Mouse (Mus musculus) forebrain, embryonic 14.5 days (tissue): ENCODE results near the gene Ube2d1. TPM values are rescaled to one million over a fixed set of nuclear protein-coding genes. Genes with fewer than 3 reads are reported as not detected.

Experiments used
- ATAC-seq: fragments of 200-750 bp; cut with Nextera tagmentation; 2 replicates; pipeline ENCODE4 v1.8.0; 2017; ENCODE audit warnings: mild to moderate bottlenecking, moderate library complexity
- DNase-seq: peaks from one replicate; pipeline ENCODE4 v3.0.0-alpha.2; 2015; ENCODE audit warnings: low spot score
- H3K27ac ChIP-seq: fragments of 300-500 bp; sonication (generic); 2 replicates; pipeline ENCODE4 v1.5.1; 2014; ENCODE audit warnings: low read depth, mild to moderate bottlenecking, control low read depth, low read length, moderate library complexity
- H3K27me3 ChIP-seq: fragments of 300-500 bp; sonication (generic); replicated peaks from 2 replicates; pipeline ENCODE4 v1.6.1; 2014; ENCODE audit warnings: low read length, control low read depth, mixed read lengths; ENCODE audit not compliant: control insufficient read depth, insufficient read depth
- H3K36me3 ChIP-seq: fragments of 300-500 bp; sonication (generic); 2 replicates; pipeline ENCODE4 v1.6.1; 2014; ENCODE audit warnings: low read length, control low read depth; ENCODE audit not compliant: control insufficient read depth, insufficient read depth
- H3K4me1 ChIP-seq: fragments of 300-500 bp; sonication (generic); 2 replicates; pipeline ENCODE4 v1.6.1; 2014; ENCODE audit warnings: antibody characterized with exemption, low read length, control low read depth; ENCODE audit not compliant: control insufficient read depth, insufficient read depth
- H3K4me2 ChIP-seq: fragments of 300-500 bp; sonication (generic); 2 replicates; pipeline ENCODE4 v1.6.1; 2014; ENCODE audit warnings: mild to moderate bottlenecking, control low read depth, low read length
- H3K4me3 ChIP-seq: fragments of 300-500 bp; sonication (generic); 2 replicates; pipeline ENCODE4 v1.5.1; 2014; ENCODE audit warnings: low read depth, low read length, control low read depth
- H3K9ac ChIP-seq: fragments of 300-500 bp; sonication (generic); 2 replicates; pipeline ENCODE4 v1.6.1; 2014; ENCODE audit warnings: mild to moderate bottlenecking, low read length, control low read depth, moderate library complexity
- H3K9me3 ChIP-seq: fragments of 300-500 bp; sonication (generic); replicated peaks from 2 replicates; pipeline ENCODE4 v1.6.1; 2016; ENCODE audit warnings: low read length, control low read depth, mixed read lengths; ENCODE audit not compliant: control insufficient read depth
- WGBS: fragments of 180-500 bp; shearing (Covaris S2); extraction: QIAGEN DNeasy Blood & Tissue Kit; methylation state at CpG from one replicate; pipeline ENCODE4 v1.1.7; 2014; 5-methylcytosine and 5-hydroxymethylcytosine counted together
- polyA plus RNA-seq: library from polyadenylated mRNA; unstranded; fragments of >200 nt; fragmentation: Nextera tagmentation; extraction: Ambion mirVana; gene quantifications from 2 replicates; pipeline ENCODE4 v1.2.1, GENCODE M21; 2014

Gene Ube2d1
- polyA plus RNA-seq, 1 experiment from 2014 or later: 239 TPM

GRCm38 (mm10) chr10:71251846-71252245 lies 33.2 kb downstream of the Ube2d1 start:
- no peak overlapping the region for H3K27ac ChIP-seq
- no peak overlapping the region for H3K4me3 ChIP-seq
- no peak overlapping the region for H3K4me2 ChIP-seq
- H3K27me3 ChIP-seq: no peaks in the 10 kb centered on the region
- 87% methylated on average over 5 of the region's 5 CpGs for WGBS
- H3K9ac ChIP-seq: no peak overlapping the region
- ATAC-seq: no peak
- H3K36me3 ChIP-seq: peaks cover 27% of the 10 kb centered on the region
- no peaks in the 10 kb centered on the region for H3K9me3 ChIP-seq
- no peaks in the 10 kb centered on the region for H3K4me1 ChIP-seq
- no peak for DNase-seq

GRCm38 (mm10) chr10:71251256-71251655 lies 33.8 kb downstream of the Ube2d1 start:
- WGBS: 86% methylated on average over 5 of the region's 5 CpGs
- no peaks in the 10 kb centered on the region for H3K4me1 ChIP-seq
- no peak overlapping the region for H3K27ac ChIP-seq
- no peak for ATAC-seq
- no peak overlapping the region for H3K4me2 ChIP-seq
- no peak overlapping the region for H3K9ac ChIP-seq
- H3K9me3 ChIP-seq: no peaks in the 10 kb centered on the region
- DNase-seq: no peak
- H3K36me3 ChIP-seq: peaks cover 21% of the 10 kb centered on the region
- no peak overlapping the region for H3K4me3 ChIP-seq
- no peaks in the 10 kb centered on the region for H3K27me3 ChIP-seq

DNA sequence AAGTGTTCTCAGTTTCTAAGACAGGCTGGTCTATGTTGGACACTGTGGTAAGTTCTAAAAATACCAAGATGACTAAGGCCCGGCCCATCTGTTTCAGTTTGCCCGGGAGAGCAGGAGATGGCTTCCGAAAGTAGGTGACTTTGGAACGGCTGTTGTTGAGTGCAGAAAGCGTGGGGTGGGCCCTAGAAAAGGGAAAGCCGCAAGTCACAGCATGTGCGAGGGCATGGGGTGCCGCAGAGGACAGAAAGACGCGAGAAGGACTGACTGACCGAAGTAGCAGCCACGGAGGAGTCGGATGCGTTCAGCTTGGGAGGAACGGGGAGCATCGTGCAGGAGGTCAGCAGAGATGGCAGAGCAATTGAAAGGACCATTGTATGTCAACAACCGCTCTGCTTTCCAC lies 34.6 kb downstream of the Ube2d1 start:
- H3K9ac ChIP-seq: no peak overlapping the region
- peaks cover 14% of the 10 kb centered on the region for H3K36me3 ChIP-seq
- WGBS: 87% methylated on average over 17 of the region's 17 CpGs
- DNase-seq (no peak), ATAC-seq (no peak)
- H3K27me3 ChIP-seq: no peaks in the 10 kb centered on the region
- no peak overlapping the region for H3K27ac ChIP-seq
- no peak overlapping the region for H3K4me2 ChIP-seq
- no peak overlapping the region for H3K4me3 ChIP-seq
- no peaks in the 10 kb centered on the region for H3K9me3 ChIP-seq
- H3K4me1 ChIP-seq: no peaks in the 10 kb centered on the region

DNA sequence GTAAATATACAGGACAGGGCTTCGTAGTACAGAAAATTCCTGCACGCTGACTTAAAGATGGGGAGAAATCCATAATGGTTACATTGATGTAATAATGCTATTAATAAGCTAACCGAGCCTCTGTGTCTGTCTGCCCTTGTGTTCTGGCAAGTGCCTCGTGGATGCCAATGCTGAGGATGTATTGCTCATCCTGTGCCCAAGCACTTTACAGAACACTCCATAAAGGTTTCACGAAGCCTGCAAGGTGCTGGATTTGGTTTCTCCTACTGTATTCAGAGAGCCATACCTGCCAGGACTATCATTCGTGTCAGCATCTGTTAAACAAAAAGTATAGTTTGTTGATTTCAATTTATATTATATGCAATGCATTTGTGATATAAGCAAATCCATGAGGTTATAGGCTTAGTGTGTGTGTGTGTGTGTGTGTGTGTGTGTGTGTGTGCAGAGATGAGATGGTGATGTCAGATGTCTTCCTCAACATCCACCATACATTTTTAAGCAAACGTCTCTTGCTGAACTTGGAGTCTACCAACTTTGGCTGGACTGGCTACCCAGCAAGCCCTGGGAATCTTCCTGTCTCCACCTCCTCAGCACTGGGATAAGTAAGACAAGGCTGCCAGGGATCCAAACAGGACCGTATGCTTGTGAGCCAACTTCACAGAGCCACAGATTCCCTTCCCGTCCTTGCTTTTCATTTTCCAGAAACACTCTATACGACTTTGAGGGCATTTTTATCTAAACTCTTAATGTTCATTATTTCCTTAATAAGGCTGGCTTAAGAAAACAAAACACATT lies 35.8 kb downstream of the Ube2d1 start:
- Histone ChIP-seq H3K4me2 (no peak overlapping the region), H3K27me3 (no peaks in the 10 kb centered on the region), H3K9me3 (no peaks in the 10 kb centered on the region), H3K27ac (no peak overlapping the region), H3K4me3 (no peak overlapping the region), H3K36me3 (peaks cover 5% of the 10 kb centered on the region), H3K9ac (no peak overlapping the region), H3K4me1 (no peaks in the 10 kb centered on the region)
- no peak for ATAC-seq
- no peak for DNase-seq
- 84% methylated on average over 10 of the region's 10 CpGs for whole genome bisulfite sequencing

DNA sequence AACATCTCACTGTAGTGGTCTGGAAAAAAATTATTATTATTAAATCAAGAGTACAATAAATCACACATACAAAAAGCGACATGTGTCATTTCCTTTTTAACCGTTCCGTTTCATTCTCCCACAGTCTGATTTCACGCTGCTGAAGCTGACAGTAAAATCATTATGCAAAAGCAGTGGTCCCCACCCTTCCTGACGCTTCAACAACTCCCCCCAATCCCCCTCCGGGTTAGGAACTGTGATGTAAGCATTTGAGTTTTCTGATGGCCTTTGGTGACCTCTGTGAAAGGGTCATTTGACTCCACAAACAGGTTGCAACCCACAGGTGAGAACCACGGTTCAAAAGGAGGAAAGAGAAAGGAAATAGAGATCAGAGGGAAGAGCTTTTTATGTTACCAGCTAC lies 38.1 kb downstream of the Ube2d1 start:
- no peak overlapping the region for H3K4me2 ChIP-seq
- ATAC-seq: no peak
- H3K36me3 ChIP-seq: no peaks in the 10 kb centered on the region
- no peaks in the 10 kb centered on the region for H3K4me1 ChIP-seq
- DNase-seq: no peak
- no peaks in the 10 kb centered on the region for H3K9me3 ChIP-seq
- no peaks in the 10 kb centered on the region for H3K27me3 ChIP-seq
- no peak overlapping the region for H3K4me3 ChIP-seq
- WGBS: 71% methylated on average over 7 of the region's 7 CpGs
- H3K27ac ChIP-seq: no peak overlapping the region
- H3K9ac ChIP-seq: no peak overlapping the region

DNA sequence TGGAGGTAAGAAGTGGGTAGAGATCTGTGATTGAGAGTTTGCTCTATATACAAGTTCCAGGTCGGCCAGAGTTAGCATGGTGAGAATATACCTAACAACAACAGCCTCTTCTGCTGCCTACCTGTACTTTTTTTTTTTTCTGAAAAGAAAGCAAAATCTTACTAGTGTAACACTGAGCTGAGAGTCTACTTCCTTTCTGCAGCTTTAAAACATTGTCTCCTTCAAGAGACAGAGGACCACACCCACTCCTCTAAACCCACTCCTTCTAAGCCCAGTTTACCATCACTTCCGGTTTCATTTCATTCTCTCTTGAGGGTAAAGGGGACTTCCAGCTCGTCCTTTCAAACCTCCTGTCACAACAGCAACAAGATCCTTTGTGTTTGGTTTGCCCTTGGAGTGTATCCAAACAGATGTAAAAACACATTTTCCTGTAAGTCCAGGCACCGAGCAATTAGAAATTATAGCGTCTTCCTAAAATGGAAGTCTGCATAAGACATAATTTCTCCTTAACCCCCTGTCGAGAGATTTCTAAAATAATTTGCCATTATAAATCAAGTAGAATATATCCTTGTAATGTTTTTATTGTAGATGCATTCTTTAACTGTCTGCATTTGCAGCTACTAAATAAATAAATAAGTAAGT lies 45.5 kb downstream of the Ube2d1 start:
- 69% methylated on average over 6 of the region's 6 CpGs for WGBS
- H3K4me2 ChIP-seq: no peak overlapping the region
- H3K4me1 ChIP-seq: peaks cover 3% of the 10 kb centered on the region; the same call in 1 of the 2 replicates
- no peak for ATAC-seq
- DNase-seq: no peak
- H3K9me3 ChIP-seq: no peaks in the 10 kb centered on the region
- peaks cover 8% of the 10 kb centered on the region; the same call in 1 of the 2 replicates for H3K36me3 ChIP-seq
- H3K27ac ChIP-seq: no peak overlapping the region
- H3K4me3 ChIP-seq: no peak overlapping the region
- no peaks in the 10 kb centered on the region for H3K27me3 ChIP-seq
- H3K9ac ChIP-seq: no peak overlapping the region

GRCm38 (mm10) chr10:71238240-71238554 lies 46.9 kb downstream of the Ube2d1 start, which contains the start of gene Tfam:
Gene Tfam, minus strand, starts transcription at chr10:71238280.
- Histone ChIP-seq H3K9me3 (no peaks in the 10 kb centered on the region), H3K27me3 (no peaks in the 10 kb centered on the region), H3K4me2 (peak within 1 kb of the TSS; percentile 66), H3K9ac (peak within 1 kb of the TSS; percentile 90), H3K4me3 (peak within 1 kb of the TSS; percentile 82), H3K27ac (peak within 1 kb of the TSS; percentile 64; the same call in 1 of the 2 replicates), H3K4me1 (peaks cover 3% of the 10 kb centered on the region; the same call in 1 of the 2 replicates), H3K36me3 (peaks cover 21% of the 10 kb centered on the region)
- ATAC-seq (no peak), DNase-seq (no peak)
- 5% methylated on average over 7 of the region's 7 CpGs for WGBS

DNA sequence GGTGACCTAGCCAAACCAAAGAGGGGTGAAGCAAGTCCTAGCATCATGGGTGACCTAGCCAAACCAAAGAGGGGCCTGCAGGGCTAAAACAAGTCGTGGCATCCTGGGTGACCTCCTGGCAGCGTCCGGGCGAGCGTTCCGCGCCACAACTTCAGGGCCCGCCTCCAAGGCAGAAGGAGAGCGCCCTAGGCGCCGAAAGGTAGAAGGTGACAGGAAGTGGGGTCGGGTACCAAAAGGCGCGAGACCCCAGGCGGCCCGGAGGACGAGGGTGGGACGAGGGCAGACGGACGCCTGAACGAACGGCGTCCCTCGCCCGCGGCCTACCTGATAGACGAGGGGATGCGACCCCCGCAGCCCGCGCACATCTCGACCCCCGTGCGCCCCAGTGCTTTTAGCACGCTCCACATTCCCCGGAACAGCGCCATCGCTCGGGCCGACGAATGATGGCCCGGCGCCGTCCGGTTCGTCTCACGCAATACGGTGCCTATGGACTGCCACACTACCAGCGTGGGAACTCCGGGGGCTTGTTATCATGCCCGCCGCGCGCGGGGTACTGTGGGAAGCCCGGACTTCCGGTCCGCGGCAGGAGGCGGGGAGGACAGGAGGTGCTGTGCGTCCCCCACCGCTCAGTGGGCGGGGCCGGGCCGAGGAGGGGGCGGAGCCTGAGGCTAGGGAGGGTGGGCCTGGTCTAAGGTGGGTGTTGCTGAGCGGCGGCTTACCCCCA lies 47.4 kb downstream of the Ube2d1 start:
- Histone ChIP-seq H3K4me2 (peak overlapping the region; percentile 66), H3K9ac (peak overlapping the region; percentile 90), H3K4me3 (peak overlapping the region; percentile 82), H3K27ac (peak overlapping the region; percentile 64; the same call in 1 of the 2 replicates), H3K27me3 (no peaks in the 10 kb centered on the region), H3K4me1 (peaks cover 3% of the 10 kb centered on the region; the same call in 1 of the 2 replicates), H3K36me3 (peaks cover 26% of the 10 kb centered on the region), H3K9me3 (no peaks in the 10 kb centered on the region)
- WGBS: under 1% methylated on average over 61 of the region's 68 CpGs
- peak; percentile 99 for ATAC-seq
- peak; percentile 97 for DNase-seq
